Mouse (Mus musculus) cerebellum, adult 2 months (tissue): ENCODE measurements around the gene Rims3. TPM values are rescaled to one million over a fixed set of nuclear protein-coding genes. Genes with fewer than 3 reads are reported as not detected.

ENCODE experiments used
- DNase-seq, 2 experiments: peaks; one replicate each; pipeline ENCODE4 v3.0.0; 2021
- H3K27ac ChIP-seq: fragments of 200-500 bp; 2 replicates; pipeline ENCODE4 v1.5.1; 2012; ENCODE audit warnings: low read length, control low read depth, inconsistent platforms; ENCODE audit not compliant: insufficient read depth
- H3K27me3 ChIP-seq: fragments of 200-500 bp; 2 replicates; pipeline ENCODE4 v1.6.1; 2012; ENCODE audit warnings: inconsistent platforms, mild to moderate bottlenecking, low read length, moderate library complexity; ENCODE audit not compliant: control insufficient read depth, insufficient read depth
- H3K4me1 ChIP-seq: fragments of 200-500 bp; 2 replicates; pipeline ENCODE4 v1.6.1; 2011; ENCODE audit warnings: low read length; ENCODE audit not compliant: control insufficient read depth, insufficient read depth
- H3K4me3 ChIP-seq: fragments of 200-500 bp; replicated peaks from 2 replicates; pipeline ENCODE3; 2011; ENCODE audit warnings: mild to moderate bottlenecking, low read depth, low read length, control low read depth; ENCODE audit not compliant: insufficient read depth
- CTCF ChIP-seq: fragments of 200-500 bp; IDR thresholded peaks from 2 replicates; pipeline ENCODE4 v1.5.1; 2011; ENCODE audit warnings: low read depth, mild to moderate bottlenecking, control low read depth, low read length, moderate library complexity, borderline replicate concordance; ENCODE audit not compliant: insufficient read depth
- POLR2A ChIP-seq: fragments of 200-500 bp; IDR thresholded peaks from 2 replicates; pipeline ENCODE4 v1.6.1; 2011; ENCODE audit warnings: low read length, control low read depth, borderline replicate concordance; ENCODE audit not compliant: insufficient read depth
- WGBS: fragments of 180-500 bp; shearing (Covaris S2); methylation state at CpG from one replicate; pipeline ENCODE4 v1.1.7; 2018; 5-methylcytosine and 5-hydroxymethylcytosine counted together
- polyA plus RNA-seq: library from polyadenylated mRNA; depleted of rRNA; stranded (reverse); fragments of >200 nt; gene quantifications from 2 replicates; pipeline ENCODE4 v1.2.3, GENCODE M21; 2012

Rims3 gene
- polyA plus RNA-seq, 1 experiment: 104 TPM

DNA sequence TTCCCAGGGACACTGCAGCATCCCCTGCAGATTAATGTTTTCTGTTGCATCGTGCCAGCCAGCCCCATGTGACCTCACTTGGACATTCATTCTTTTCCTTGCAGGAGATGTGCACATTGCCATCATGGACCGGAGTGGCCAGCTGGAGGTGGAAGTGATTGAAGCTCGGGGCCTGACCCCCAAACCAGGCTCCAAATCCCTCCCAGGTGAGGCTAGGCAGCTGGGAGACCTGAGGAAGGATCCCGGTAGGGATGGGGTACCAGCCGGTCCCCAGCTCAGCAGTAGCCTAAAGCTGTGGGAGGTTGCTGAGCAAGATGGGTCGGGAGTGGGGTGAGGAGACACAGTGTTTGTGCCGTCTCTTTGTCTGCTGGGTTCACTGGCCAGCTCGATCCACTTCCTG is 34.3 kb downstream of the Rims3 start:
- WGBS: 22% methylated on average over 8 of the region's 8 CpGs
- peak; percentile 45 to 47 for DNase-seq
- Histone ChIP-seq H3K4me3 (no peak overlapping the region), H3K4me1 (peaks cover 70% of the 10 kb centered on the region), H3K27me3 (no peaks in the 10 kb centered on the region), H3K27ac (peak overlapping the region; percentile 76)
- TF ChIP-seq CTCF (no peak), POLR2A (no peak)

GRCm38 (mm10) chr4:120890754-120891440 is 36.3 kb downstream of the Rims3 start:
- TF ChIP-seq CTCF: 0 out of 2 replicates have a peak, but pooled peaks have one; percentile 19
- TF ChIP-seq POLR2A: peak; percentile 25; the same call in 1 of the 2 replicates
- DNase-seq: peak; percentile 89 to 97
- H3K4me3 ChIP-seq: no peak overlapping the region
- H3K27me3 ChIP-seq: no peaks in the 10 kb centered on the region
- 20% methylated on average over 11 of the region's 11 CpGs for WGBS
- H3K4me1 ChIP-seq: peaks cover 85% of the 10 kb centered on the region
- peak overlapping the region; percentile 89 for H3K27ac ChIP-seq

DNA sequence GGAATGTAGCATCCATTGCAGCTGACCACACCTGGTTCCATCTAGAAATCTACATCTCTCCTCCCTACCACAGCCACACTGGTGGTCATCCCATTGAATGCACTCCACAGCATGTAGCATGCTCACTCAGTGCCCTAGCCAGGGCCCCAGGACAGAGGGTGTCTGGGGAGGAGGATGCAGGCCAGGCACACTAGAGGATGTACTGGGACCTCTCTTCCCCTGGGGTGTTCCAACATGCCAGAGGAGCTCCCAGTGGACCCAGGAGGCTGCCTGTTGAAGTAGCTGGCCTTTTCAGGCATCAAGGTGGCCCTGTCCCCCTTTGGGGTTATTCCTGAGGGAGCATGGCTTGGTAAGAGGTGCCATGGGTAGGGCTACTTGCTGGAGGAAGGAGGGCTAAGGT is 37.3 kb downstream of the Rims3 start:
- no peak for TF ChIP-seq POLR2A
- TF ChIP-seq CTCF: no peak
- peak overlapping the region; percentile 89 for H3K27ac ChIP-seq
- H3K4me1 ChIP-seq: peaks cover 81% of the 10 kb centered on the region
- no peaks in the 10 kb centered on the region for H3K27me3 ChIP-seq
- peak in 1 of 2 experiments; percentile 43 for DNase-seq
- H3K4me3 ChIP-seq: no peak overlapping the region

DNA sequence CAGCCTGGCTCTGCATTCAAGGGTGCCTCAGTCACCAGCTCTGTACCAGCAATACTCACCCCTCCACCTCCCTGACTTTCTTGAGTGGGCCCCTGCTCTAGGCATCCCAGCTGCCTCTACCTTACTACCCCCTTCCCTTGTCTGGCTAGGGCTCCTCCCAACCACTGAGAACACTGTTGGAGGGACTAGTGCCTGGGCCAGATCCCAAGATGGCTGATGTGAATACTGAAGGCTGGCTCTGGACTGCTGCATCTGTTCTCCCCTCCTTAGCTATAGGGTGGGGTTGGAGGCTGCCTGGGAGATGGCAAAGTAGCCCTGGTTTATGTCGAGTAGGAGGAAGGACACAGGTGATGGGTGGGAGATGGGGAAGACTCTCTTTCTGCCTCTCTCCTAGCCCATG is 37.9 kb downstream of the Rims3 start:
- DNase-seq: no peak
- TF ChIP-seq CTCF (no peak), POLR2A (no peak)
- Histone ChIP-seq H3K27me3 (no peaks in the 10 kb centered on the region), H3K4me3 (no peak overlapping the region), H3K4me1 (peaks cover 79% of the 10 kb centered on the region), H3K27ac (peak overlapping the region; percentile 89)
- 6% methylated on average over 1 of the region's 1 CpGs for WGBS

GRCm38 (mm10) chr4:120893656-120894401 is 39.2 kb downstream of the Rims3 start:
- WGBS: 24% methylated on average over 11 of the region's 11 CpGs
- H3K4me3 ChIP-seq: no peak overlapping the region
- DNase-seq: peak; percentile 76 to 88
- peaks cover 71% of the 10 kb centered on the region for H3K4me1 ChIP-seq
- no peaks in the 10 kb centered on the region for H3K27me3 ChIP-seq
- H3K27ac ChIP-seq: peak overlapping the region; percentile 89
- TF ChIP-seq CTCF: no peak
- TF ChIP-seq POLR2A: no peak

GRCm38 (mm10) chr4:120894584-120894983 is 40.0 kb downstream of the Rims3 start:
- Histone ChIP-seq H3K4me3 (no peak overlapping the region), H3K27me3 (no peaks in the 10 kb centered on the region), H3K4me1 (peaks cover 64% of the 10 kb centered on the region), H3K27ac (peak overlapping the region; percentile 89)
- WGBS: 39% methylated on average over 11 of the region's 11 CpGs
- peak in 1 of 2 experiments; percentile 56 for DNase-seq
- no peak for TF ChIP-seq POLR2A

GRCm38 (mm10) chr4:120895226-120895625 is 40.6 kb downstream of the Rims3 start:
- TF ChIP-seq POLR2A (no peak), CTCF (no peak)
- WGBS: 60% methylated on average over 7 of the region's 7 CpGs
- H3K4me3 ChIP-seq: no peak overlapping the region

GRCm38 (mm10) chr4:120895810-120896584 is 41.4 kb downstream of the Rims3 start:
- Histone ChIP-seq H3K4me1 (peaks cover 54% of the 10 kb centered on the region), H3K27ac (peak overlapping the region; percentile 89), H3K27me3 (no peaks in the 10 kb centered on the region), H3K4me3 (no peak overlapping the region)
- 17% methylated on average over 7 of the region's 7 CpGs for WGBS
- peak; percentile 45 to 67 for DNase-seq
- TF ChIP-seq CTCF: no peak
- TF ChIP-seq POLR2A: no peak

More at GRCm38 (mm10) chr4:120895226-120895625, 40.6 kb downstream of the Rims3 start:
- H3K4me1 ChIP-seq: peaks cover 59% of the 10 kb centered on the region
- no peaks in the 10 kb centered on the region for H3K27me3 ChIP-seq
- DNase-seq: peak; percentile 42 to 48
- H3K27ac ChIP-seq: peak overlapping the region; percentile 89
